Mouse (Mus musculus): Measurements from ENCODE around the gene Mindy4. TPM values are rescaled to one million over a fixed set of nuclear protein-coding genes. Genes with fewer than 3 reads are reported as not detected.

The Mindy4 gene
- total and polyA plus RNA-seq, 3 experiments = 0.23 to 1.6 TPM; not detected in 1

DNA sequence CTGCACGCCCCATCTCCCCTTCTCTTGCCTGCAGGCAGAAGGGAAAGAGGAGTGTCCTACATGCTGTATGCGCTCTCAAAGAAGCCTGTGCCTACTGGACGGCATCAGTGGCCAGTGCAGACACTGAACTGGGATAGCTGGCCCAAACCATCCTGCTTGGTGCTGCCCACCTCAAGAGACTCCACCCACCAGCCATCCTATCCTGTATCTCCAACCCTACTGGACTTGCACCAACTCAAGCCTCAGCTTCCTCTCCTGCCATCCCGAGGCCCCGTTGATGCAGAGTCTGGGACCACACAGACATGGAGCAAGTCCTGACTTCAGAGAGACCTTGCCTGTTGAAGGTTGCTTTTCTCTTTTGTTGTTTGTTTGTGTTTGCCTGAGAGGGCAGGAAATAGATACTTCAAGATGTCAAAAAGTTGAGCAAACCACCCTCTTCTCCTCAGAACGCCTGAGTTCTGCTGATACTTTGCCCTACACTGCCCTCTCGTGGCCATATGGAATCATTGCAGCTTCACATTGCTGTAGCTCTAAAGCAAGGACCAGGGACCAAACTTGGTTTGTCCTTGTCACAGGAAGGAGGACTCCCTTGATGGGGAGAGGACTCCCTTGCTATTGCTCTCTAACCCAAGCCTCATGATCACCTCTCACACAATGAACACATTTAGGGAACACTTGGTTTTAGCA lies 36.3 kb upstream of the Mindy4 start:
- Histone ChIP-seq H3K4me1 (ENCODE audit: control insufficient read depth in 1 of 2, insufficient read depth in 2 of 2, low read length in 2 of 2) (no peaks in the 10 kb centered on the region; a peak in 1 of 4 replicates), H3K9ac (ENCODE audit: control insufficient read depth, low read depth, low read length, poor library complexity, severe bottlenecking) (no peak overlapping the region), H3K27me3 (ENCODE audit: control insufficient read depth in 1 of 2, insufficient read depth in 2 of 2, low read length in 2 of 2) (no peaks in the 10 kb centered on the region), H3K9me3 (replicated peaks; ENCODE audit: insufficient read depth, low read length) (no peaks in the 10 kb centered on the region), H3K79me2 (ENCODE audit: control insufficient read depth, insufficient read depth, low read length, poor library complexity) (no peaks in the 10 kb centered on the region), H3K27ac (ENCODE audit: control insufficient read depth, low read depth, low read length) (no peak overlapping the region), H3K36me3 (ENCODE audit: control insufficient read depth in 1 of 2, insufficient read depth in 2 of 2, low read length in 2 of 2) (no peaks in the 10 kb centered on the region; a peak in 1 of 4 replicates), H3K4me3 (ENCODE audit: control insufficient read depth in 1 of 2, insufficient read depth in 1 of 2, low read depth in 2 of 2, low read length in 2 of 2) (peak overlapping the region in 1 of 2 experiments; percentile 41; a peak in 2 of 4 replicates)
- DNase-seq (ENCODE audit: low read depth, low spot score) = peak; percentile 81
- TF ChIP-seq RAD21 (IDR thresholded peaks at IDR 0.05; ENCODE audit: low read depth, low read length) (peak; percentile 94), USF1 (IDR thresholded peaks at IDR 0.05; ENCODE audit: low read depth, low read length) (no peak), JUND (IDR thresholded peaks at IDR 0.05; ENCODE audit: low read depth, low read length) (no peak), ZC3H11A (IDR thresholded peaks at IDR 0.05; ENCODE audit: low read depth, low read length) (peak; percentile 91), SIN3A (IDR thresholded peaks at IDR 0.05; ENCODE audit: low read length) (peak; percentile 50), CTCF (IDR thresholded peaks at IDR 0.05 in 2 of 3, conservative IDR thresholded peaks at IDR 0.05 in 1 of 3; ENCODE audit: control insufficient read depth in 1 of 3, insufficient read depth in 1 of 3, low read depth in 2 of 3, low read length in 3 of 3, poor library complexity in 1 of 3, severe bottlenecking in 1 of 3) (peak; percentile 82 to 98 (median 91)), SMC3 (IDR thresholded peaks at IDR 0.05; ENCODE audit: low read depth, low read length) (peak; percentile 91), ZMIZ1 (IDR thresholded peaks at IDR 0.05; ENCODE audit: low read depth, low read length) (no peak)

DNA sequence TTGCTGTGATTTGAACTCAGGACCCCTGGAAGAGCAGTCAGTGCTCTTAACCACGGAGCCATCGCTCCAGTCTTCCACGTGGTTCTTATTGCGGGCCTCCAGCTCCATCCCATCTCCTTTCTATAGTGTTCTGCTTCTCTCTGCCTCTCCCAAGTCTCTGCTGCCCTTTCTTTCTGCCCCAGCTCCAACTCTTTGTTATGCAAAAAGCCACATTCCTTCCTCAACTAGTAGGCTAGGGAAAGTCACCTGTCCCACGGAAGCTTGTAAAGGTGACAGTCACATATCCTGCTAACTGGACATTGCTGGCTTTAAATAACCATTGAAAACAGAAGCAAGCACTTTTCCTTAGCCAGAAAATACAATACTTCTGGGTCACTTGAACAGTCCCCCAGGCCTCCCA lies 33.4 kb upstream of the Mindy4 start:
- DNase-seq (ENCODE audit: low read depth, low spot score) = no peak
- H3K27ac ChIP-seq (ENCODE audit: control insufficient read depth, low read depth, low read length) = no peak overlapping the region
- H3K36me3 ChIP-seq (ENCODE audit: control insufficient read depth in 1 of 2, insufficient read depth in 2 of 2, low read length in 2 of 2) = no peaks in the 10 kb centered on the region; a peak in 1 of 4 replicates
- H3K9ac ChIP-seq (ENCODE audit: control insufficient read depth, low read depth, low read length, poor library complexity, severe bottlenecking) = no peak overlapping the region
- H3K4me3 ChIP-seq (ENCODE audit: control insufficient read depth in 1 of 2, insufficient read depth in 1 of 2, low read depth in 2 of 2, low read length in 2 of 2) = no peak overlapping the region
- H3K4me1 ChIP-seq (ENCODE audit: control insufficient read depth in 1 of 2, insufficient read depth in 2 of 2, low read length in 2 of 2) = no peaks in the 10 kb centered on the region; a peak in 1 of 4 replicates
- TF ChIP-seq POLR2A (IDR thresholded peaks at IDR 0.05; ENCODE audit: control insufficient read depth in 1 of 2, insufficient read depth in 1 of 2, low read depth in 1 of 2, low read length in 2 of 2, poor library complexity in 1 of 2) = no peak
- TF ChIP-seq UBTF (IDR thresholded peaks at IDR 0.05; ENCODE audit: borderline replicate concordance, insufficient read depth, low read depth, low read length) = no peak
- TF ChIP-seq ZMIZ1 (IDR thresholded peaks at IDR 0.05; ENCODE audit: low read depth, low read length) = no peak
- no peak for TF ChIP-seq USF1 (IDR thresholded peaks at IDR 0.05; ENCODE audit: low read depth, low read length)
- TF ChIP-seq SMC3 (IDR thresholded peaks at IDR 0.05; ENCODE audit: low read depth, low read length) = no peak
- TF ChIP-seq E2F4 (IDR thresholded peaks at IDR 0.05; ENCODE audit: borderline replicate concordance, low read depth, low read length) = no peak
- no peak for TF ChIP-seq MYC (IDR thresholded peaks at IDR 0.05; ENCODE audit: low read depth, low read length)
- TF ChIP-seq MYB (IDR thresholded peaks at IDR 0.05; ENCODE audit: low read depth, low read length) = no peak
- no peaks in the 10 kb centered on the region for H3K9me3 ChIP-seq (replicated peaks; ENCODE audit: insufficient read depth, low read length)
- no peaks in the 10 kb centered on the region for H3K79me2 ChIP-seq (ENCODE audit: control insufficient read depth, insufficient read depth, low read length, poor library complexity)
- no peaks in the 10 kb centered on the region for H3K27me3 ChIP-seq (ENCODE audit: control insufficient read depth in 1 of 2, insufficient read depth in 2 of 2, low read length in 2 of 2)

DNA sequence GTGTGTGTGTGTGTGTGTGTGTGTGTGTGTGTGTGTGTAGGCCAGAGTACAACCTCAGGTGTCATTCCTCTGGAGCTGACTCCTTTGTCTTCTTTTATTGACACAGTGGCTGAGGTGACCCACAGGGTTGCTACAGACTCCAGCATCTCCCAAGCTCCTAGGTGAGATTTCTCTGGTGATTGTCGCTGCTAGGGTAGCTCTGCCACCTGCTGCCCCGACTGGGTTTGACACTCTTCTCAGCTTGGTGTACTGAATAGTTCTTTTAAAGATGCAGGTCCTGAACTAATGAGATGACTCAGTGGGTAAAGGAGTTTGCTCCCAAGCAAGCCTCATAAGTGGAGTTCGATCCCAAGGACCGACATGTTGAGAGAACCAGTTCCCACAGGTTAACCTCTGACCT lies 31.5 kb upstream of the Mindy4 start:
- Histone ChIP-seq H3K36me3 (ENCODE audit: control insufficient read depth in 1 of 2, insufficient read depth in 2 of 2, low read length in 2 of 2) (peaks cover 0 to 2% of the 10 kb centered on the region in 2 experiments; a peak in 1 of 4 replicates), H3K4me1 (ENCODE audit: control insufficient read depth in 1 of 2, insufficient read depth in 2 of 2, low read length in 2 of 2) (peaks cover 3 to 6% of the 10 kb centered on the region in 2 experiments), H3K79me2 (ENCODE audit: control insufficient read depth, insufficient read depth, low read length, poor library complexity) (no peaks in the 10 kb centered on the region), H3K27me3 (ENCODE audit: control insufficient read depth in 1 of 2, insufficient read depth in 2 of 2, low read length in 2 of 2) (no peaks in the 10 kb centered on the region), H3K27ac (ENCODE audit: control insufficient read depth, low read depth, low read length) (no peak overlapping the region), H3K4me3 (ENCODE audit: control insufficient read depth in 1 of 2, insufficient read depth in 1 of 2, low read depth in 2 of 2, low read length in 2 of 2) (no peak overlapping the region), H3K9me3 (replicated peaks; ENCODE audit: insufficient read depth, low read length) (no peaks in the 10 kb centered on the region), H3K9ac (ENCODE audit: control insufficient read depth, low read depth, low read length, poor library complexity, severe bottlenecking) (no peak overlapping the region)
- DNase-seq (ENCODE audit: low read depth, low spot score) = peak; percentile 9
- TF ChIP-seq MYB (IDR thresholded peaks at IDR 0.05; ENCODE audit: low read depth, low read length) (no peak), ZNF384 (IDR thresholded peaks at IDR 0.05; ENCODE audit: low read depth, low read length) (no peak), NRF1 (IDR thresholded peaks at IDR 0.05; ENCODE audit: insufficient read depth, low read depth, low read length, poor library complexity, severe bottlenecking) (no peak), ZMIZ1 (IDR thresholded peaks at IDR 0.05; ENCODE audit: low read depth, low read length) (no peak), CHD2 (IDR thresholded peaks at IDR 0.05; ENCODE audit: low read length) (no peak), ZKSCAN1 (IDR thresholded peaks at IDR 0.05; ENCODE audit: low read depth, low read length) (no peak), TCF12 (IDR thresholded peaks at IDR 0.05; ENCODE audit: low read depth, low read length) (no peak), SMC3 (IDR thresholded peaks at IDR 0.05; ENCODE audit: low read depth, low read length) (no peak; the same call in 1 of the 2 replicates), TBP (IDR thresholded peaks at IDR 0.05; ENCODE audit: low read depth, low read length) (no peak), TAL1 (IDR thresholded peaks at IDR 0.05; ENCODE audit: low read length) (no peak), MEF2A (IDR thresholded peaks at IDR 0.05; ENCODE audit: extremely low read depth, insufficient replicate concordance, low read depth, low read length, poor library complexity, severe bottlenecking) (no peak), MAX (IDR thresholded peaks at IDR 0.05; ENCODE audit: low read length) (no peak), RAD21 (IDR thresholded peaks at IDR 0.05; ENCODE audit: low read depth, low read length) (peak; percentile 12), CTCF (IDR thresholded peaks at IDR 0.05 in 2 of 3, conservative IDR thresholded peaks at IDR 0.05 in 1 of 3; ENCODE audit: control insufficient read depth in 1 of 3, insufficient read depth in 1 of 3, low read depth in 2 of 3, low read length in 3 of 3, poor library complexity in 1 of 3, severe bottlenecking in 1 of 3) (peak in 1 of 3 experiments; percentile 17; a peak in 1 of 6 replicates), SIN3A (IDR thresholded peaks at IDR 0.05; ENCODE audit: low read length) (no peak), CHD1 (IDR thresholded peaks at IDR 0.05; ENCODE audit: low read depth, low read length) (no peak)

All from MEL (cell line).